Mouse (Mus musculus): ENCODE results near the gene Grhpr. TPM values are rescaled to one million over a fixed set of nuclear protein-coding genes. Genes with fewer than 3 reads are reported as not detected.

Gene Grhpr
- polyA plus RNA-seq, 1 experiment from 2014 or later, result 39.0 TPM

DNA sequence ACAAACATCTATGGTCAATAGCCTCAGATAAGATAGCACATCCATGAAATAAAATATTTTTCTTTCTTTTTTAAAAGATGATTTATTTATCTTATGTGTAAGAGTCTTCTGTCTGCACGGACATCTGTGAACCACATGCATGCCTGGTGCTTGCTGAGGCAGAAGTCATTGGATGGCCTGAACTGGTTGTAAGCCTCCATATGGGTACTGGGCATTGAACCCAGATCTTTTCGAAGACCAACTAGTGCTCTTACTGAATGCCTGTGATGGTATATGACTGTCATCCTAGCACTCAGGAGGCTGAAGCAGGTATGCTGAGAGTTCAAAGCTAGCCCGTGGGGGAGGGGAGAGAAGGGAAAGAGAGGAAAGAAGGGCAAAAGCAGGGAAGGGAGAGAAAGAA, 16.9 kb downstream of the Grhpr start:
- Histone ChIP-seq H3K9ac (ENCODE audit: low read depth, low read length) (no peak overlapping the region), H3K36me3 (ENCODE audit: control insufficient read depth, insufficient read depth, low read length) (no peaks in the 10 kb centered on the region), H3K4me3 (ENCODE audit: low read depth, low read length) (no peak overlapping the region), H3K4me1 (replicated peaks; ENCODE audit: control insufficient read depth, insufficient read depth, low read length) (no peaks in the 10 kb centered on the region), H3K27ac (ENCODE audit: low read depth, low read length) (no peak overlapping the region), H3K4me2 (replicated peaks; ENCODE audit: low read depth, low read length) (no peak overlapping the region), H3K9me3 (ENCODE audit: control insufficient read depth, low read length) (no peaks in the 10 kb centered on the region), H3K27me3 (ENCODE audit: control insufficient read depth, insufficient read depth, low read length) (no peaks in the 10 kb centered on the region)
- no peak for DNase-seq (ENCODE audit: low spot score)
- 75% methylated on average over 3 of the region's 3 CpGs for WGBS
- ATAC-seq (ENCODE audit: low FRiP score), result no peak

DNA sequence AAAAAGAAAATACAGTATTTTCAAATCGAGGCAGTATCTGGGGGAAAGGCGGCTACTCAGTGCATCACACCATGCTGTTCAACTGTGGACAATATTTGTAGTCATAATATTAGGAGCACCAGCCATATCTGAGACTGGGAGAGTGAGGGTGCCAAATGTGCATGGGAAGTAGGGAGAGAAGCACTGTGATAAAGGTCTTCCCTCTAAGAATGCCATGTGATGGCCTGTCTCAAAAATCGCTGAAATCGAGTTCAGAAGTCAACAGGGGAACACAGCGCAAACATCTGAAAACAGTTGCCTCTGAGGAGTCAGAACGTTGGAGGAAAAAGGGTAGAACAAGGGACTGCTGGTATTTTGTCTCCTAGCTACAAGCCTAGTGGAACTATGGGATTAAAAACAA, 18.8 kb downstream of the Grhpr start:
- ATAC-seq (ENCODE audit: low FRiP score) (no peak), DNase-seq (ENCODE audit: low spot score) (no peak)
- no peak overlapping the region for H3K9ac ChIP-seq (ENCODE audit: low read depth, low read length)
- no peaks in the 10 kb centered on the region for H3K9me3 ChIP-seq (ENCODE audit: control insufficient read depth, low read length)
- H3K4me1 ChIP-seq (replicated peaks; ENCODE audit: control insufficient read depth, insufficient read depth, low read length), result no peaks in the 10 kb centered on the region
- no peaks in the 10 kb centered on the region for H3K27me3 ChIP-seq (ENCODE audit: control insufficient read depth, insufficient read depth, low read length)
- H3K27ac ChIP-seq (ENCODE audit: low read depth, low read length), result no peak overlapping the region
- no peaks in the 10 kb centered on the region; the same call in 1 of the 2 replicates for H3K36me3 ChIP-seq (ENCODE audit: control insufficient read depth, insufficient read depth, low read length)
- WGBS, result 92% methylated on average over 6 of the region's 6 CpGs
- no peak overlapping the region for H3K4me3 ChIP-seq (ENCODE audit: low read depth, low read length)
- no peak overlapping the region for H3K4me2 ChIP-seq (replicated peaks; ENCODE audit: low read depth, low read length)

DNA sequence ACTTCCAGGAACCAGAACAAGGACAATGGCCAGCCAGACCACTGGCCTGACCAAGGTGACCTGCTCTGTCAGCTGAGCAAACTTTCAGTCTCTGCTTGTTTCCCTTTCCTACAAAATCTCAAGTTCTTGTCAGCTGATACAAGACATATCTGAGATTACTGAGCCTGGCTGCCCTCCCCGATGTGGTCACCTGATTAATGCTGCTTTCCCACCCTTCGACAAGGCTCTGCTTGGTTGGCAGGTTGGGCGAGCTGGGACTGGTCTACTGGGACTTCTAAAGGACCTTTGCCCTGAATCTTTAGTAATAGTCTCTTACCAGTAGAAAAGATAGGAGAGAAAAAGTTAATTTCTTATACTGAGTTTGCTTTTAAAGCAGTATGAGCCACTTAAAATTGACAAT, 24.3 kb downstream of the Grhpr start:
- H3K4me3 ChIP-seq (ENCODE audit: low read depth, low read length), result no peak overlapping the region

DNA sequence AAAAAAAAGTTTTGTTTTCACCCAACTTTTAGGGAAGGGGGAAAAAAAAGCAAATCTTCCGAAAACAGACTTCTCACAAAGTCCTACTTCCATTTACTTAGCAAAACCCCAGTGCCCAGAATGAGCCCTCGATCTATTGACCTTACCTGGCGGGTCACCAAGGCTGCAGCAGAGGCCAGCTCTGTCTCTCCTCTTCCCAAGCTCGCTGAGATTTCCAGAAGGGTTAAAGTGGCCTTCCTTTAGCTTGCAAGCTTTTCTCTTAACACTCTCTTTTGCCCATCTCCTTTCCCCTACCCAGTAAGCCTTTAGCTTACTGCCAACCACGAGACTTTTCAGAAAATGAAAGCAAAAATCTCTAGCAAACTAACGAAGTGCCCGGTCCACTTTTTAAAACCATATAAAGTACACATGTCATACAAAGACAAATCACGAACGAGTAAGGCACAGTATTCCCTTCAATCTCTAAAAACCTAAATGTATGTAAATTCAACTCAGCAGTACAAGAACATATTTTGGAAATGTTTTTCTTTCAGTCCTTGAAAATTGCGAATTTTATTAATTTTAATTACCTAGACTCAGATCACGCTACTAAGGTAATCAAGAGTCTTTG, 29.7 kb downstream of the Grhpr start:
- ATAC-seq (ENCODE audit: low FRiP score) (no peak), DNase-seq (ENCODE audit: low spot score) (no peak)
- Histone ChIP-seq H3K4me2 (replicated peaks; ENCODE audit: low read depth, low read length) (peak overlapping the region; percentile 40), H3K9me3 (ENCODE audit: control insufficient read depth, low read length) (no peaks in the 10 kb centered on the region), H3K4me3 (ENCODE audit: low read depth, low read length) (peak overlapping the region; percentile 66), H3K36me3 (ENCODE audit: control insufficient read depth, insufficient read depth, low read length) (no peaks in the 10 kb centered on the region), H3K4me1 (replicated peaks; ENCODE audit: control insufficient read depth, insufficient read depth, low read length) (peaks cover 7% of the 10 kb centered on the region; the same call in 1 of the 2 replicates), H3K27me3 (ENCODE audit: control insufficient read depth, insufficient read depth, low read length) (no peaks in the 10 kb centered on the region), H3K9ac (ENCODE audit: low read depth, low read length) (peak overlapping the region; percentile 75), H3K27ac (ENCODE audit: low read depth, low read length) (peak overlapping the region; percentile 76; the same call in 1 of the 2 replicates)
- WGBS, result 12% methylated on average over 11 of the region's 11 CpGs

More for the DNA sequence above, 24.3 kb downstream of the Grhpr start:
- Histone ChIP-seq H3K4me1 (replicated peaks; ENCODE audit: control insufficient read depth, insufficient read depth, low read length) (peaks cover 4% of the 10 kb centered on the region; the same call in 1 of the 2 replicates), H3K36me3 (ENCODE audit: control insufficient read depth, insufficient read depth, low read length) (no peaks in the 10 kb centered on the region; the same call in 1 of the 2 replicates), H3K27me3 (ENCODE audit: control insufficient read depth, insufficient read depth, low read length) (no peaks in the 10 kb centered on the region), H3K9ac (ENCODE audit: low read depth, low read length) (no peak overlapping the region), H3K9me3 (ENCODE audit: control insufficient read depth, low read length) (no peaks in the 10 kb centered on the region), H3K4me2 (replicated peaks; ENCODE audit: low read depth, low read length) (no peak overlapping the region), H3K27ac (ENCODE audit: low read depth, low read length) (no peak overlapping the region)
- ATAC-seq (ENCODE audit: low FRiP score), result no peak
- DNase-seq (ENCODE audit: low spot score), result no peak
- 89% methylated on average over 3 of the region's 3 CpGs for WGBS

DNA sequence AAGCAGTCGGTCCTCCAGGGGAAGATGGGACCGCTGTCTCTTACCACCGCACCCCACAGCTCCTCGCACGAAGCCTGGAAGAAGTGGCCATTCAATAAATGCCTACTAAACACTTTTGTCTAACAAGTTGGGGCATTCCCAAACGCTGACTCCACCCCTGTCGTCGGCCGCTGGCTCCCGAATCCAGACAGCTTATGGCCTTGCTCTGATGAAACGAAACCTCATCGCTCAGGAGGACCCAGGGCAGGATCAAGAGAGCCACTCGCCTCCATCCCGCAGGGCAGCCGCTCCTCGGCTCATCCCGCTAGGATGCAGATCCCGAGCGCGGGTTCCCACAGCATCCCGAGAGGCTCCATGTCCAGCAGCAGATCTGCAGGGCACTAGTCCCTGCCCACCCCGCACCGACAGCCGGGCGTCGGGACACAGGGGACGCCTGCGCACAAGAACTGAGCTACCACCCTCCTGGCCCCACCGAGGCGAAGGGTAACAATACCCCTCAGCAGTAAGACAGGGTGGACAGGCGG, 30.4 kb downstream of the Grhpr start:
- Histone ChIP-seq H3K9me3 (ENCODE audit: control insufficient read depth, low read length) (no peaks in the 10 kb centered on the region), H3K9ac (ENCODE audit: low read depth, low read length) (peak overlapping the region; percentile 75), H3K4me1 (replicated peaks; ENCODE audit: control insufficient read depth, insufficient read depth, low read length) (peaks cover 7% of the 10 kb centered on the region; the same call in 1 of the 2 replicates), H3K27ac (ENCODE audit: low read depth, low read length) (peak overlapping the region; percentile 76), H3K4me2 (replicated peaks; ENCODE audit: low read depth, low read length) (peak overlapping the region; percentile 40), H3K4me3 (ENCODE audit: low read depth, low read length) (peak overlapping the region; percentile 66), H3K27me3 (ENCODE audit: control insufficient read depth, insufficient read depth, low read length) (no peaks in the 10 kb centered on the region), H3K36me3 (ENCODE audit: control insufficient read depth, insufficient read depth, low read length) (no peaks in the 10 kb centered on the region)
- under 1% methylated on average over 31 of the region's 31 CpGs for WGBS
- DNase-seq (ENCODE audit: low spot score) (no peak), ATAC-seq (ENCODE audit: low FRiP score) (peak; percentile 86)

DNA sequence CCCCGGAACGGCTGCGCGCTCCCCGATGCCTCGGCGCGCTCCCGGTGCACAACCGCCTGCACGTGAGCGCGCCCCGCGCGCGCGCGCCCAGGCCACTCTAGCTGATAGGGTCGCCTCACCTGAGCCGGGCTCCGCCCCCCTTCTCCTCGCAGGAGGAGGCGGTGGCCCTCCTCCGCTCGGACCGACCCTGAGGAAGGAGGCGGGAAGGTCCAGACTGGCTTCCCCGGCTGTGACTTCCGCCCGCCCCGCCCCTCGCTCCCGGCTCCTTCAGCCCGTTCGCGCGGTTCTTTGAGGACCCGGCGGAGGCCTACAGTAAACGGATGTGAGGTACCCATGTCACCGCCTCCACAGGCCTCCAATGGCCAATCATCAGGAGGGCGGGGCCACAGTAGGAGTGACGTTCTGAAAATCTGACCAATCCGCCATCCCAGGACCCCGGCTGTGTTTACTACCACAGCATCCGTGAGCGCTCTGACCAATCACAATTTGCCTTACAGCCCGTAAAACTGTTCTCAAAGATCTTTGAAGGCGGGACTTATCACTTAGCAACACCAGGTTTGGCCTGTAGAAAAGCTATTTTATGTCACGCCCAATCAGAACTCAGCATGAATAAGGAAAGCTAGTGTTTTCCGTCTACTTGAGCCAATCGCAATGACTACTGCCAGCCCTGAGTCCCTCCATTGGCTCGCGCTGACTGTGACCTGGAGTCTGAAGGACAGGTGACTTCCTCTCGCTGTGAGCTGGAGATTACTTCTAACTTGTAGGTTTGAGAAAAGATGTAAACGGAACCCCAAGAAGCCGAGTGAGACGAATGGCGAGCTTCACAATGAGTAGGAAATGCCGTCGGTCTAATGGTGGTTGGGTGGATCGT, 31.1 kb downstream of the Grhpr start, which contains the start of gene Zbtb5:
Gene Zbtb5 (minus strand): TSS at position 308 of the 871 bp plus-strand sequence.
- peaks cover 7% of the 10 kb centered on the region; the same call in 1 of the 2 replicates for H3K4me1 ChIP-seq (replicated peaks; ENCODE audit: control insufficient read depth, insufficient read depth, low read length)
- WGBS, result under 1% methylated on average over 62 of the region's 63 CpGs

DNA sequence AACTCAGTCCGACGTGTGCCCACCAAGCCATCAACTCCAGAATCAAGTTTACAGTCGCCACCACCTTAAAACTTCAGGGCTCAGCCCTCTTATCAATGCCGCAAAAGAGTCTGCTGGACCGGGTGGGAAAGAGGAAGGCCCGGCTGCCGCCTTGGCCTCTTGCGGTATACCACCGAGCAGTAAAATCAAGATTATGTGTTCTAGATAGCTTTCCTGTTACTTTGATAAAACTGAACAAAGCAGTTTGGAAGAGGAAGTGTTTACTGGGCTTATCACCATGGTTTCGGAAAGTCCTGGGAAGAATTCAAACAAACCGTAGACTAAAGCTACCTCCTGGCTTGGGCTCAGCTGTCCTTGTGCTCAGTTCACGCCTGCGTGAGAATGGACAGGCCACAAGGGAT, 31.8 kb downstream of the Grhpr start:
- Histone ChIP-seq H3K27ac (ENCODE audit: low read depth, low read length) (peak overlapping the region; percentile 58; the same call in 1 of the 2 replicates), H3K9ac (ENCODE audit: low read depth, low read length) (peak overlapping the region; percentile 67), H3K36me3 (ENCODE audit: control insufficient read depth, insufficient read depth, low read length) (no peaks in the 10 kb centered on the region), H3K4me1 (replicated peaks; ENCODE audit: control insufficient read depth, insufficient read depth, low read length) (peaks cover 7% of the 10 kb centered on the region; the same call in 1 of the 2 replicates), H3K27me3 (ENCODE audit: control insufficient read depth, insufficient read depth, low read length) (no peaks in the 10 kb centered on the region), H3K4me2 (replicated peaks; ENCODE audit: low read depth, low read length) (peak overlapping the region; percentile 68), H3K4me3 (ENCODE audit: low read depth, low read length) (peak overlapping the region; percentile 61), H3K9me3 (ENCODE audit: control insufficient read depth, low read length) (no peaks in the 10 kb centered on the region)
- ATAC-seq (ENCODE audit: low FRiP score) (no peak), DNase-seq (ENCODE audit: low spot score) (peak; percentile 16)
- 3% methylated on average over 13 of the region's 13 CpGs for WGBS

More for the DNA sequence above, 31.1 kb downstream of the Grhpr start, which contains the start of gene Zbtb5:
- peak within 1 kb of the TSS; percentile 75 for H3K9ac ChIP-seq (ENCODE audit: low read depth, low read length)
- H3K36me3 ChIP-seq (ENCODE audit: control insufficient read depth, insufficient read depth, low read length), result no peaks in the 10 kb centered on the region
- peak within 1 kb of the TSS; percentile 68 for H3K4me2 ChIP-seq (replicated peaks; ENCODE audit: low read depth, low read length)
- H3K9me3 ChIP-seq (ENCODE audit: control insufficient read depth, low read length), result no peaks in the 10 kb centered on the region
- DNase-seq (ENCODE audit: low spot score), result peak; percentile 99
- H3K27ac ChIP-seq (ENCODE audit: low read depth, low read length), result peak within 1 kb of the TSS; percentile 76
- H3K4me3 ChIP-seq (ENCODE audit: low read depth, low read length), result peak within 1 kb of the TSS; percentile 66
- peak; percentile 99 for ATAC-seq (ENCODE audit: low FRiP score)
- H3K27me3 ChIP-seq (ENCODE audit: control insufficient read depth, insufficient read depth, low read length), result no peaks in the 10 kb centered on the region

DNA sequence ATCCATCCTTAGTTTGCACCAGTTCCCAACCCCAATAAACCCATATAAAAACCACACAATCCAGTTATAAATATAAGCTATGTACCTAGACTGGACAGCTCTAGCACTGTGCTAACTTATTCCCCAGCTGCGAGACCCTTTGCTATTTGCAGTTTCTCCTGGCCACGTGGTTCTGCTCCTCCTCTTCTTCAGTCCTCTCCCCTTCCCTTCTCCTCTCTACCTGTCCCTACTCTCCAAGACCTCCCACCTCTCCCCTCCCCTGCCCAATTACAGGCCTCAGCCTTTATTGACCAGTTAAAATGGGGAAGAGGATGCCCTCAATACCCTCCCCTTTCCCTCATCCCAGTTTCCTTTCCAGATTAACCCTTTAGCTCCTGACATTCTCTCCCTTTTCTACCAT, 32.3 kb downstream of the Grhpr start:
- Histone ChIP-seq H3K4me2 (replicated peaks; ENCODE audit: low read depth, low read length) (peak overlapping the region; percentile 68), H3K9me3 (ENCODE audit: control insufficient read depth, low read length) (no peaks in the 10 kb centered on the region), H3K27ac (ENCODE audit: low read depth, low read length) (no peak overlapping the region), H3K36me3 (ENCODE audit: control insufficient read depth, insufficient read depth, low read length) (no peaks in the 10 kb centered on the region), H3K4me1 (replicated peaks; ENCODE audit: control insufficient read depth, insufficient read depth, low read length) (peaks cover 7% of the 10 kb centered on the region; the same call in 1 of the 2 replicates), H3K27me3 (ENCODE audit: control insufficient read depth, insufficient read depth, low read length) (no peaks in the 10 kb centered on the region), H3K9ac (ENCODE audit: low read depth, low read length) (no peak overlapping the region; the same call in 1 of the 2 replicates), H3K4me3 (ENCODE audit: low read depth, low read length) (peak overlapping the region; percentile 61)
- ATAC-seq (ENCODE audit: low FRiP score) (no peak), DNase-seq (ENCODE audit: low spot score) (no peak)
- WGBS, result 5% methylated on average over 2 of the region's 2 CpGs

Measured in hindbrain, embryonic 11.5 days (tissue).